Mouse (Mus musculus): ENCODE results near the gene Ano4.

- TF ChIP-seq GATA1 (IDR thresholded peaks at IDR 0.05; ENCODE audit: borderline replicate concordance, low read length) (no peak), FLI1 (IDR thresholded peaks at IDR 0.05; ENCODE audit: low read length) (no peak)
Measured at GRCm38 (mm10) chr10:89391571-89392163, 47.1 kb upstream of the Ano4 start.

Measured in megakaryocyte, embryonic 14.5 days (primary cell).